Mouse (Mus musculus): ENCODE measurements around the gene Grcc10.
A peak's percentile ranks its signal among the peaks of the same experiment; 100 is the strongest.

The Grcc10 gene

DNA sequence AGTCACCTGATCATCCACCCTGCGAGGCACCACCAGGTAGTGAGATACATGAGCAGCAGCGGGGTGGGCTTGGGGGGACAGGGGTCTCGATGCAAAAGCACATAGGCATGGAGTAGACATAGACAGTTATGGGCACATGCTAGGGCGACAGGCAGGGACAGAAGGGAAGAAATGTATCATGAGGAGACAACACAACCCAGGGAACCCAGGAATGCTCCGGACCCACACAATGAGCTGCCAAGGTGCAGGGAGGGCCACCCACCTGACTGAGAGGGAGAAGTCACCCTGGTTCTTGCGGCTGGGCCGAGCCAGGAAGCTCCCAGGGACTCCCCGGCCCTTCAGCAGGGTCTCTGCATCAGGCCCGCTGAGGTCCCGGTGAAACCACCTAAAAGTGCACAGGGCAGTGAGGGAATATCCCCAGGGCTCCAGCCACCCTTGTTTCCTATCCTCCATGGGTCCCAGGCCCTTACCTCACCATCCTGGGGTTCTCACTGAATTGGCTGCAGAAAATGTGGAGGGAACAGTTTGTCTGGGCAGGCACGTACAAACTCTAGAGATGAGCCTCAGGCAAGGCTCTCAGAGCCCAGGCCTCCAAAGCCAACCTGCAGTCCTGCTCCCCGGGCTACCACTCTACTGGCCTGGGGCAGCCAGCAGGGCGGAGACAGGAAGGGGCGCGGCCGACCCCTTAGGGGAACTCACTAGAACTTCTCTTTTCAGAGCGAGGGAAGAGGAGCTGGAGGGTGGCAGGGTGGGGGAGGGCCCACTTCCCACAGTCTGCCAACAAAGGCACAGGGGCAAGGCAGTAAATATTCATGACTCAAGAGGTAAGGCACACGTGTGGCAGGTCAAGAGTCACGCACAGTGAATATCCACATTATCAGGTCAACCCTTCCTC is 8.5 kb downstream of the Grcc10 start:
- no peak for DNase-seq (ENCODE audit: low read depth, low spot score)

- no peak for DNase-seq (ENCODE audit: low read depth, low spot score)
Measured at GRCm38 (mm10) chr6:124731038-124731437, 10.1 kb downstream of the Grcc10 start.

- DNase-seq (ENCODE audit: low read depth, low spot score) = no peak
Measured at GRCm38 (mm10) chr6:124729850-124730705, 11.1 kb downstream of the Grcc10 start.

GRCm38 (mm10) chr6:124728621-124729020 is 12.6 kb downstream of the Grcc10 start:
- DNase-seq (ENCODE audit: low read depth, low spot score) = no peak

GRCm38 (mm10) chr6:124724472-124724871 is 16.7 kb downstream of the Grcc10 start:
- no peak for DNase-seq (ENCODE audit: low read depth, low spot score)

- no peak for DNase-seq (ENCODE audit: low read depth, low spot score)
Measured at GRCm38 (mm10) chr6:124723541-124723940, 17.6 kb downstream of the Grcc10 start.

- no peak for DNase-seq (ENCODE audit: low read depth, low spot score)
Measured at GRCm38 (mm10) chr6:124722876-124723473, 18.2 kb downstream of the Grcc10 start.

- no peak for DNase-seq (ENCODE audit: low read depth, low spot score)
Measured at GRCm38 (mm10) chr6:124720904-124721303, 20.3 kb downstream of the Grcc10 start.

GRCm38 (mm10) chr6:124719354-124719978 is 21.7 kb downstream of the Grcc10 start:
- no peak for DNase-seq (ENCODE audit: low read depth, low spot score)

DNA sequence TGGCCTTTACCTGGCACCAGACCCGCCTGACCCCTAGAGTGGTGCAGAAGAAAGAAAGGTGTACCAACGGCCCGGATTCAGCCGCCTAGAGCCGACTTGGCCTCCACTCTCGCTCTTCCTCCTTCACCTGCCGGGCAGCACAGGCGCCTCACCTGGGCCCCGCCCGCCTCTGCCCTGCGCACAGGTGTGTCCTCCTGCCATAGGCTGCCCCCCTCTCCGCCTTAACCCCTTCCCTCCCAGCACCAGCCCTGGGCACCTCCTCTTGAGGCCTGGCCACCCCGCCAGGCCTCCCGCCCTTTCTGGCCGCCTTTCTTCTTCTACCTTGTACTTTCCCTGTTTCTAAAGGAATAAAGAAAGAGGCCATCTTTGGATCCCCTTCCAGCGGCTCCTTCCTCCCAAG is 22.5 kb downstream of the Grcc10 start:
- no peak for DNase-seq (ENCODE audit: low read depth, low spot score)

GRCm38 (mm10) chr6:124717968-124718367 is 23.2 kb downstream of the Grcc10 start:
- no peak for DNase-seq (ENCODE audit: low read depth, low spot score)

GRCm38 (mm10) chr6:124716864-124717490 is 24.2 kb downstream of the Grcc10 start:
- DNase-seq (ENCODE audit: low read depth, low spot score) = no peak

GRCm38 (mm10) chr6:124712918-124713317 is 28.3 kb downstream of the Grcc10 start:
- DNase-seq (ENCODE audit: low read depth, low spot score) = no peak

GRCm38 (mm10) chr6:124711824-124712782 is 29.1 kb downstream of the Grcc10 start, which contains the start of the genes Emg1 and Phb2:
Emg1 (minus strand) TSS chr6:124712178.
Phb2 (plus strand) TSS chr6:124712336.
- peak; percentile 98 for DNase-seq (ENCODE audit: low read depth, low spot score)

- no peak for DNase-seq (ENCODE audit: low read depth, low spot score)
Measured at GRCm38 (mm10) chr6:124708289-124708889, 32.8 kb downstream of the Grcc10 start.

- no peak for DNase-seq (ENCODE audit: low read depth, low spot score)
Measured at GRCm38 (mm10) chr6:124706061-124706627, 35.0 kb downstream of the Grcc10 start.

DNA sequence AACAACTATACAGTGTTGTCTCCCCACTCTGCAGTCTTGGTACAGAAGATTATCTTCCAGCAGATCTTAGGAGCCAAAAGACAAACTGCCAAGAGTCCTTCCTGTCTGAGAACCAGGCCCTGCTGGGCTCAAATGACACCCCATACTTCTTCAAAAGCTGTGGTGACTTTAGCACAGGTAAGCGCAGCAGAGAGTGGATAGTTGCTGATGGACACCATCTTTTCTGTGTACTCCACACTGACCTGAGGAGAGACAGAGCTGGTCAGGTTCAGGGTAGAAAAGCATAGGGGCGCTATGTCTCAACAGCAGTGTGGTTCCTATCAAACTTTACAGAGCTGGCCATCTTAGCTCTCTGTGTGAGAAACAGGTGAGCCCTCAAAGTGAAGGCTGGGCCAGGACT is 36.8 kb downstream of the Grcc10 start:
- no peak for DNase-seq (ENCODE audit: low read depth, low spot score)

GRCm38 (mm10) chr6:124703789-124704188 is 37.4 kb downstream of the Grcc10 start:
- no peak for DNase-seq (ENCODE audit: low read depth, low spot score)

- no peak for DNase-seq (ENCODE audit: low read depth, low spot score)
Measured at GRCm38 (mm10) chr6:124702784-124703103, 38.4 kb downstream of the Grcc10 start.
